Comparison of ENCODE assay signal across 9 mouse cellular contexts in genomic region chr9:67875337-67875736, GRCm38 (mm10). TPM values are rescaled to one million over a fixed set of nuclear protein-coding genes. Genes with fewer than 3 reads are reported as not detected.
A peak's percentile ranks its signal among the peaks of the same experiment; 100 is the strongest.
DNase-seq lines count a peak whose midpoint lies in the region; ATAC-seq lines count a peak whose summit lies in the region.
"Had no signal": no experiment of that assay in that cellular context is flagged by ENCODE, and none has a peak within 500 bp of the region (broad histone marks: within the 10 kb centered on the region; RNA-seq: fewer than 3 reads in every experiment).

No protein-coding gene starts in this region.

- no peak overlapping the region for H3K4me3 ChIP-seq in limb, embryonic 11.5 days (ENCODE audit: low read depth, low read length)
- no peak overlapping the region for H3K4me3 ChIP-seq in limb, embryonic 10.5 days

- H3K27ac ChIP-seq in limb, embryonic 11.5 days (replicated peaks; ENCODE audit: low read depth, low read length) = no peak overlapping the region
- no peak overlapping the region for H3K27ac ChIP-seq in limb, embryonic 10.5 days

- ATAC-seq in CD4-positive, CD25-positive, alpha-beta regulatory T cell, adult 4 months = no peak
- ATAC-seq in limb, embryonic 11.5 days (ENCODE audit: insufficient number of reproducible peaks, low FRiP score, low TSS enrichment, low read depth) = no peak

- H3K9ac ChIP-seq in limb, embryonic 11.5 days (ENCODE audit: low read length) = no peak overlapping the region

- no peaks in the 10 kb centered on the region for H3K9me3 ChIP-seq in limb, embryonic 11.5 days (ENCODE audit: control insufficient read depth, low read length)
- H3K9me3 ChIP-seq in limb, embryonic 10.5 days (replicated peaks) = no peaks in the 10 kb centered on the region

- no peaks in the 10 kb centered on the region for H3K27me3 ChIP-seq in limb, embryonic 11.5 days (ENCODE audit: control insufficient read depth, insufficient read depth, low read length)
- H3K27me3 ChIP-seq in limb, embryonic 10.5 days (ENCODE audit: low read depth, poor library complexity, severe bottlenecking) = no peaks in the 10 kb centered on the region

- no peak overlapping the region for H3K4me2 ChIP-seq in limb, embryonic 11.5 days (ENCODE audit: low read depth, severe bottlenecking)

- 0 out of 2 replicates have a peak, but pooled peaks cover 2% of the 10 kb centered on the region for H3K36me3 ChIP-seq in limb, embryonic 11.5 days (ENCODE audit: control insufficient read depth, insufficient read depth, low read length)
- 0 out of 2 replicates have a peak, but pooled peaks cover 2% of the 10 kb centered on the region for H3K36me3 ChIP-seq in limb, embryonic 10.5 days

- 52% methylated on average over 2 of the region's 2 CpGs for WGBS in limb, embryonic 11.5 days
- 58% methylated on average over 2 of the region's 2 CpGs for WGBS in limb, embryonic 10.5 days

- no peaks in the 10 kb centered on the region for H3K4me1 ChIP-seq in limb, embryonic 11.5 days (ENCODE audit: control insufficient read depth, insufficient read depth, low read length)
- peaks cover 7% of the 10 kb centered on the region for H3K4me1 ChIP-seq in limb, embryonic 10.5 days

- DNase-seq in CD4-positive, CD25-positive, alpha-beta regulatory T cell, adult 2 months (ENCODE audit: low read depth, low spot score) = peak; percentile 65
- peak; percentile 24 for DNase-seq in limb, embryonic 11.5 days (ENCODE audit: low spot score)
- DNase-seq in limb, embryonic 10.5 days (ENCODE audit: low spot score) = no peak
- DNase-seq in cerebellum, postnatal 25 days = peak; percentile 25 to 63
- peak; percentile 55 to 69 for DNase-seq in kidney, postnatal 36 days
- peak; percentile 54 for DNase-seq in naive thymus-derived CD4-positive, alpha-beta T cell, adult 2 months (ENCODE audit: low read depth)
- no peak for DNase-seq in urinary bladder, postnatal 4 days (ENCODE audit: low spot score in 2 of 2)

RNA-seq across cellular contexts. Expression of gene Vps13c, which starts 35.1 kb away (rescaled TPM):
- polyA plus RNA-seq in CD4-positive, CD25-positive, alpha-beta regulatory T cell, adult 4 months (2017; shearing (Covaris generic)) = 10 to 100 TPM; 21.6 to 27.3 TPM
- polyA plus RNA-seq in limb, embryonic 11.5 days (2014; fragmentation: Nextera tagmentation; extraction: Ambion mirVana) = 3.1 and 4.6 TPM in 2 replicates
- polyA plus RNA-seq in limb, embryonic 10.5 days (2016; fragmentation: Nextera tagmentation; extraction: Ambion mirVana) = 2.3 and 2.7 TPM in 2 replicates

RNA-seq across cellular contexts. Expression of gene C2cd4a, which starts 43.2 kb away (rescaled TPM):
- polyA plus RNA-seq in CD4-positive, CD25-positive, alpha-beta regulatory T cell, adult 4 months (2017; shearing (Covaris generic)) = not detected
- 0.11 and 0.23 TPM in 2 replicates for polyA plus RNA-seq in limb, embryonic 11.5 days (2014; fragmentation: Nextera tagmentation; extraction: Ambion mirVana)
- 0.31 and 0.33 TPM in 2 replicates for polyA plus RNA-seq in limb, embryonic 10.5 days (2016; fragmentation: Nextera tagmentation; extraction: Ambion mirVana)
- polyA plus RNA-seq: gonadal fat pad, adult 2 months had no signal

Comparison
In these comparisons a context has a peak if more than half of its experiments do, and no peak if none do; other contexts are left out.
1. DNase-seq: peak in CD4-positive, CD25-positive, alpha-beta regulatory T cell, adult 2 months (single experiment), limb, embryonic 11.5 days (single experiment), cerebellum, postnatal 25 days (2 of 2), kidney, postnatal 36 days (2 of 2) and naive thymus-derived CD4-positive, alpha-beta T cell, adult 2 months (single experiment); none in limb, embryonic 10.5 days (single experiment) and urinary bladder, postnatal 4 days (0 of 2).